Mouse (Mus musculus): Measurements from ENCODE around the gene Eif4g3.

GRCm38 (mm10) chr4:138210116-138210515, 217.3 kb downstream of the Eif4g3 start:
- no peak for TF ChIP-seq POLR2A (IDR thresholded peaks at IDR 0.05; ENCODE audit: insufficient read depth, low read depth, low read length)
- TF ChIP-seq CTCF (IDR thresholded peaks at IDR 0.05; ENCODE audit: insufficient read depth, low read depth, low read length), result no peak
